Mouse (Mus musculus) MEL (cell line): ENCODE data around the gene Tbxas1. TPM values are rescaled to one million over a fixed set of nuclear protein-coding genes. Genes with fewer than 3 reads are reported as not detected.

ENCODE experiments used
- DNase-seq: peaks from one replicate; pipeline ENCODE4 v3.0.0; 2011; ENCODE audit warnings: low read depth, low spot score
- H3K27ac ChIP-seq: 2 replicates; pipeline ENCODE4 v1.5.1; 2012; ENCODE audit warnings: low read depth, mild to moderate bottlenecking, control low read depth, low read length, moderate library complexity; ENCODE audit not compliant: control insufficient read depth
- H3K27me3 ChIP-seq, 2 experiments: fragments of 150-350 bp in 1 of 2; sonication (generic) in 1 of 2; 2 replicates each; pipeline ENCODE4 v1.6.1; 2012; ENCODE audit warnings: low read length in 2 of 2, mild to moderate bottlenecking in 2 of 2, improper control_type of control experiment in 1 of 2, moderate library complexity in 1 of 2; ENCODE audit not compliant: insufficient read depth in 2 of 2, control insufficient read depth in 1 of 2
- H3K36me3 ChIP-seq, 2 experiments: 2 replicates each; pipeline ENCODE4 v1.6.1; 2012 to 2014; ENCODE audit warnings: low read length in 2 of 2, improper control_type of control experiment in 1 of 2, inconsistent platforms in 1 of 2, mild to moderate bottlenecking in 1 of 2; ENCODE audit not compliant: insufficient read depth in 2 of 2, control insufficient read depth in 1 of 2
- H3K4me1 ChIP-seq, 2 experiments: fragments of 150-350 bp in 1 of 2; sonication (generic) in 1 of 2; 2 replicates each; pipeline ENCODE4 v1.6.1; 2012; ENCODE audit warnings: low read length in 2 of 2, improper control_type of control experiment in 1 of 2, mild to moderate bottlenecking in 1 of 2; ENCODE audit not compliant: insufficient read depth in 2 of 2, control insufficient read depth in 1 of 2
- H3K4me3 ChIP-seq, 2 experiments: fragments of 150-350 bp in 1 of 2; sonication (generic) in 1 of 2; 2 replicates each; pipeline ENCODE4 v1.5.1; 2012; ENCODE audit warnings: low read depth in 2 of 2, low read length in 2 of 2, mild to moderate bottlenecking in 2 of 2, moderate library complexity in 2 of 2, control low read depth in 1 of 2, improper control_type of control experiment in 1 of 2; ENCODE audit not compliant: control insufficient read depth in 1 of 2, insufficient read depth in 1 of 2
- H3K79me2 ChIP-seq: 2 replicates; pipeline ENCODE4 v1.6.1; 2012; ENCODE audit warnings: mild to moderate bottlenecking, low read length, moderate library complexity; ENCODE audit not compliant: control insufficient read depth, poor library complexity, insufficient read depth
- H3K9ac ChIP-seq: 2 replicates; pipeline ENCODE4 v1.6.1; 2012; ENCODE audit warnings: low read depth, mild to moderate bottlenecking, control low read depth, low read length, moderate library complexity; ENCODE audit not compliant: control insufficient read depth, poor library complexity, severe bottlenecking
- H3K9me3 ChIP-seq: fragments of 150-350 bp; sonication (generic); replicated peaks from 2 replicates; pipeline ENCODE4 v1.6.1; 2012; ENCODE audit warnings: mild to moderate bottlenecking, low read length, improper control_type of control experiment, moderate library complexity; ENCODE audit not compliant: insufficient read depth
- BHLHE40 ChIP-seq: IDR thresholded peaks from 2 replicates; pipeline ENCODE4 v1.6.1; 2012; ENCODE audit warnings: low read depth, mild to moderate bottlenecking, inconsistent platforms, low read length, improper control_type of control experiment, borderline replicate concordance
- CHD1 ChIP-seq: IDR thresholded peaks from 2 replicates; pipeline ENCODE4 v1.6.1; 2012; ENCODE audit warnings: low read depth, mild to moderate bottlenecking, inconsistent platforms, low read length, improper control_type of control experiment
- CTCF ChIP-seq, 3 experiments: IDR thresholded peaks in 2 of 3; conservative IDR thresholded peaks in 1 of 3; 2 replicates each; pipeline ENCODE4 v1.5.1; 2011 to 2012; ENCODE audit warnings: low read length in 3 of 3, low read depth in 2 of 3, mild to moderate bottlenecking in 2 of 3, improper control_type of control experiment in 1 of 3, inconsistent platforms in 1 of 3, mixed read lengths in 1 of 3, moderate library complexity in 1 of 3; ENCODE audit not compliant: control insufficient read depth in 1 of 3, insufficient read depth in 1 of 3, poor library complexity in 1 of 3, severe bottlenecking in 1 of 3
- ELF1 ChIP-seq: IDR thresholded peaks from 2 replicates; pipeline ENCODE4 v1.6.1; 2014; ENCODE audit warnings: low read depth, mild to moderate bottlenecking, inconsistent platforms, low read length, improper control_type of control experiment, moderate library complexity
- EP300 ChIP-seq, 2 experiments: IDR thresholded peaks; 2 replicates each; pipeline ENCODE4 v1.6.1; 2011; ENCODE audit warnings: improper control_type of control experiment in 2 of 2, low read length in 2 of 2, low read depth in 1 of 2, mild to moderate bottlenecking in 1 of 2
- ETS1 ChIP-seq: IDR thresholded peaks from 2 replicates; pipeline ENCODE4 v1.6.1; 2012; ENCODE audit warnings: low read depth, mild to moderate bottlenecking, inconsistent platforms, low read length, improper control_type of control experiment, moderate library complexity
- GABPA ChIP-seq: IDR thresholded peaks from 2 replicates; pipeline ENCODE4 v1.6.1; 2012; ENCODE audit warnings: low read depth, mild to moderate bottlenecking, inconsistent platforms, low read length, improper control_type of control experiment, moderate library complexity
- GATA1 ChIP-seq: IDR thresholded peaks from 2 replicates; pipeline ENCODE4 v1.6.1; 2011; ENCODE audit warnings: low read depth, low read length, improper control_type of control experiment
- HCFC1 ChIP-seq: IDR thresholded peaks from 2 replicates; pipeline ENCODE4 v1.6.1; 2012; ENCODE audit warnings: low read depth, mild to moderate bottlenecking, inconsistent platforms, low read length, improper control_type of control experiment, moderate library complexity
- KAT2A ChIP-seq: conservative IDR thresholded peaks from 2 replicates; pipeline ENCODE4 v1.6.1; 2012; ENCODE audit warnings: low read depth, low read length, improper control_type of control experiment, inconsistent platforms
- MAX ChIP-seq: IDR thresholded peaks from 2 replicates; pipeline ENCODE4 v1.6.1; 2011; ENCODE audit warnings: low read length, improper control_type of control experiment
- MAZ ChIP-seq: IDR thresholded peaks from 2 replicates; pipeline ENCODE4 v1.6.1; 2012; ENCODE audit warnings: low read depth, mild to moderate bottlenecking, inconsistent platforms, low read length, improper control_type of control experiment
- MEF2A ChIP-seq: IDR thresholded peaks from 2 replicates; pipeline ENCODE4 v1.6.1; 2014; ENCODE audit warnings: low read depth, mild to moderate bottlenecking, inconsistent platforms, low read length, improper control_type of control experiment; ENCODE audit not compliant: poor library complexity, insufficient replicate concordance, severe bottlenecking; ENCODE audit errors: extremely low read depth
- NELFE ChIP-seq: IDR thresholded peaks from 2 replicates; pipeline ENCODE4 v1.6.1; 2011; ENCODE audit warnings: low read depth, low read length, improper control_type of control experiment
- POLR2A ChIP-seq, 2 experiments: IDR thresholded peaks; 2 replicates each; pipeline ENCODE4 v1.6.1; 2011 to 2012; ENCODE audit warnings: low read length in 2 of 2, mild to moderate bottlenecking in 2 of 2, control low read depth in 1 of 2, improper control_type of control experiment in 1 of 2, low read depth in 1 of 2, moderate library complexity in 1 of 2; ENCODE audit not compliant: control insufficient read depth in 1 of 2, insufficient read depth in 1 of 2, poor library complexity in 1 of 2
- POLR2AphosphoS2 ChIP-seq: IDR thresholded peaks from 2 replicates; pipeline ENCODE4 v1.6.1; 2011; ENCODE audit warnings: low read length, improper control_type of control experiment
- RAD21 ChIP-seq: IDR thresholded peaks from 2 replicates; pipeline ENCODE4 v1.6.1; 2011; ENCODE audit warnings: mild to moderate bottlenecking, low read depth, low read length, improper control_type of control experiment
- RCOR1 ChIP-seq: IDR thresholded peaks from 2 replicates; pipeline ENCODE4 v1.6.1; 2012; ENCODE audit warnings: low read depth, mild to moderate bottlenecking, inconsistent platforms, low read length, improper control_type of control experiment
- SIN3A ChIP-seq: IDR thresholded peaks from 2 replicates; pipeline ENCODE4 v1.6.1; 2012; ENCODE audit warnings: low read length, improper control_type of control experiment, inconsistent platforms
- TAL1 ChIP-seq: IDR thresholded peaks from 2 replicates; pipeline ENCODE4 v1.6.1; 2012; ENCODE audit warnings: mild to moderate bottlenecking, inconsistent platforms, low read length, moderate library complexity, mixed read lengths
- TBP ChIP-seq: IDR thresholded peaks from 2 replicates; pipeline ENCODE4 v1.8.0; 2011; ENCODE audit warnings: low read depth, low read length, improper control_type of control experiment
- TCF12 ChIP-seq: IDR thresholded peaks from 2 replicates; pipeline ENCODE4 v1.6.1; 2014; ENCODE audit warnings: low read depth, mild to moderate bottlenecking, inconsistent platforms, low read length, improper control_type of control experiment, moderate library complexity
- UBTF ChIP-seq: IDR thresholded peaks from 2 replicates; pipeline ENCODE4 v1.6.1; 2012; ENCODE audit warnings: low read depth, mild to moderate bottlenecking, inconsistent platforms, low read length, improper control_type of control experiment, moderate library complexity, borderline replicate concordance; ENCODE audit not compliant: insufficient read depth
- USF2 ChIP-seq, 2 experiments: IDR thresholded peaks; 2 replicates each; pipeline ENCODE4 v1.6.1; 2011 to 2012; ENCODE audit warnings: improper control_type of control experiment in 2 of 2, low read length in 2 of 2, borderline replicate concordance in 1 of 2, inconsistent platforms in 1 of 2, low read depth in 1 of 2, mild to moderate bottlenecking in 1 of 2; ENCODE audit not compliant: insufficient read depth in 1 of 2
- ZNF384 ChIP-seq: IDR thresholded peaks from 2 replicates; pipeline ENCODE4 v1.6.1; 2012; ENCODE audit warnings: low read depth, mild to moderate bottlenecking, inconsistent platforms, low read length, improper control_type of control experiment
- polyA plus RNA-seq, 2 experiments: library from polyadenylated mRNA; stranded (reverse) in 1 of 2; unstranded in 1 of 2; fragments of >175 nt in 1 of 2; fragments of >200 nt in 1 of 2; gene quantifications; 2 replicates each; pipeline versions ENCODE4 v1.2.1 to v1.2.4; 2012; ENCODE audit warnings: low replicate concordance in 2 of 2, low read depth in 1 of 2; ENCODE audit not compliant: insufficient read length in 2 of 2, insufficient read depth in 1 of 2, missing spikeins in 1 of 2
- total RNA-seq: library from RNA; depleted of rRNA; stranded (reverse); fragments of 300-350 nt; gene quantifications from 2 replicates; pipeline ENCODE4 v1.2.3, GENCODE M21; 2012

Tbxas1 gene
- total and polyA plus RNA-seq, 3 experiments = 0.54 to 2.7 TPM; not detected in 1

DNA sequence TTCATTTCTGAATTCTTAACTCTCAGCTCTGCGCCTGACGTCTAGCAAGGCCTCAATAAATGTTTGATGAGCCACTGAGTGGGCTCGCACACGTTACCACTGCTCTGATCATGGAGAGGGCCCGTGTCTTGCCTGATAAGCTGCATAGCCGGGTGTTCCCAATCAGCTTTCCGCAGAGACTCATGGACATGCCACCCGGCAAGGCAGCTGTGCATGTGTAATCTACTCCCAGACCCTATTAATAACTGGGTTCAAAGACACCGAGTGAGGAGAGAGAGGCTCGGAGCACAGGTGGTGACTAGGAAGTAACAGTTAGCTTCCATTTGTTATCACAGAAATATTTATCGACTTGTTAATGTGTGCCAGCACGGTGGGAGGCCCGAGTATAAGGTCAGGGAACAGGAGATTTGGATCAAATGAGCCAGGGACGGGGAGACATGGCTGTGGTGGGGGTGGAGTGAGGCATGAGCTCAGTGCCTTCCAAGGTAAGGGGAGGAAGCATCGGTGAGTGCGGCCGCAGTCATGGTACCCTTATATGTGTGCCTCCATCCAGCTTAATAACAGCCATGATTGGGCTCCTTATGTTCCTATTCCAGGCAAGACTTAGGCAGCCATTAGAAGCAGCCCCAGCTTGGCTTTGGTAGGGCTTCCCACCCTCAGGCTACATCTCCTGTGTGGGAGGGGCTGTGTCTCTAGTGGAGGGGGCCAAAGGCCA, 46.0 kb downstream of the Tbxas1 start:
- peak; percentile 78 for DNase-seq
- peak overlapping the region; percentile 60 for H3K27ac ChIP-seq
- H3K27me3 ChIP-seq = no peaks in the 10 kb centered on the region
- H3K4me1 ChIP-seq = peaks cover 36 to 70% of the 10 kb centered on the region in 2 experiments
- H3K4me3 ChIP-seq = peak overlapping the region; percentile 14 to 29; a peak in 3 of 4 replicates
- peaks cover 0 to 62% of the 10 kb centered on the region in 2 experiments; a peak in 2 of 4 replicates for H3K36me3 ChIP-seq
- no peaks in the 10 kb centered on the region for H3K9me3 ChIP-seq
- no peaks in the 10 kb centered on the region; the same call in 1 of the 2 replicates for H3K79me2 ChIP-seq
- no peak for TF ChIP-seq USF2 (IDR thresholded peaks at IDR 0.05; ENCODE audit: borderline replicate concordance in 1 of 2, insufficient read depth in 1 of 2, low read depth in 1 of 2, low read length in 2 of 2)
- peak; percentile 91 for TF ChIP-seq ETS1
- no peak for TF ChIP-seq TBP
- TF ChIP-seq TAL1 = peak; percentile 88
- TF ChIP-seq EP300 (IDR thresholded peaks at IDR 0.05; ENCODE audit: low read depth in 1 of 2, low read length in 2 of 2) = peak; percentile 58 to 80
- peak; percentile 69; the same call in 1 of the 2 replicates for TF ChIP-seq GATA1
- no peak for TF ChIP-seq POLR2A (IDR thresholded peaks at IDR 0.05; ENCODE audit: control insufficient read depth in 1 of 2, insufficient read depth in 1 of 2, low read depth in 1 of 2, low read length in 2 of 2, poor library complexity in 1 of 2)
- TF ChIP-seq NELFE = no peak
- TF ChIP-seq HCFC1 = no peak
- TF ChIP-seq POLR2AphosphoS2 = no peak
- TF ChIP-seq MAZ = no peak
- TF ChIP-seq CTCF (IDR thresholded peaks at IDR 0.05 in 2 of 3, conservative IDR thresholded peaks at IDR 0.05 in 1 of 3; ENCODE audit: control insufficient read depth in 1 of 3, insufficient read depth in 1 of 3, low read depth in 2 of 3, low read length in 3 of 3, poor library complexity in 1 of 3, severe bottlenecking in 1 of 3) = no peak
- peak; percentile 93 for TF ChIP-seq TCF12
- TF ChIP-seq ZNF384 = no peak
- TF ChIP-seq RCOR1 = peak; percentile 47; the same call in 1 of the 2 replicates
- TF ChIP-seq KAT2A = no peak
- peak; percentile 60; the same call in 1 of the 2 replicates for TF ChIP-seq BHLHE40
- peak; percentile 49; the same call in 1 of the 2 replicates for TF ChIP-seq MAX
- TF ChIP-seq ELF1 = no peak
- TF ChIP-seq UBTF = no peak
- TF ChIP-seq SIN3A = peak; percentile 22; the same call in 1 of the 2 replicates
- TF ChIP-seq MEF2A = peak; percentile 53; the same call in 1 of the 2 replicates
- no peak for TF ChIP-seq CHD1
- TF ChIP-seq RAD21 = no peak
- TF ChIP-seq GABPA = no peak
- H3K9ac ChIP-seq = peak overlapping the region; percentile 29
